Mouse (Mus musculus) heart, postnatal 4 days (tissue): ENCODE results near the gene Zbed5. TPM values are rescaled to one million over a fixed set of nuclear protein-coding genes. Genes with fewer than 3 reads are reported as not detected.

Experiments
- total RNA-seq, 2 experiments: library from RNA; stranded (reverse); gene quantifications; 2 replicates each; pipeline ENCODE4 v1.2.3; 2021

The Zbed5 gene
- total RNA-seq, 2 experiments from 2014 or later, result 1.2 to 1.3 TPM

Other genes with a start within 250 kb of the Zbed5 start
- gene Zfp11, start 225.6 kb upstream of the Zbed5 start, total RNA-seq, result 1 to 10 TPM; 4.5 to 4.6 TPM
- gene Sept14, start 187.2 kb upstream of the Zbed5 start, total RNA-seq, result not detected
- gene Mrps17, start 180.2 kb upstream of the Zbed5 start, total RNA-seq, result 10 to 100 TPM; 77.2 to 87.1 TPM
- 100 to 1,000 TPM; 478 to 526 TPM for gene Nipsnap2, start 170.7 kb upstream of the Zbed5 start, total RNA-seq
- 10 to 100 TPM; 13.0 to 14.7 TPM for gene Psph, start 108.3 kb upstream of the Zbed5 start, total RNA-seq
- 10 to 100 TPM; 13.0 to 13.7 TPM for gene Sumf2, start 48.7 kb upstream of the Zbed5 start, total RNA-seq
- gene Chchd2, start 8.3 kb upstream of the Zbed5 start, total RNA-seq, result 100 to 1,000 TPM; 757 to 792 TPM
- gene Phkg1, start 2.8 kb downstream of the Zbed5 start, total RNA-seq, result 1 to 10 TPM; 2.8 to 3.1 TPM
- gene Nupr1l, start 12.8 kb downstream of the Zbed5 start, total RNA-seq, result 1 to 10 TPM in 1 of 2 experiments, not detected in 1; 1.9 TPM
- gene Vkorc1l1, start 46.2 kb downstream of the Zbed5 start, total RNA-seq, result 10 to 100 TPM; 22.6 TPM
- 10 to 100 TPM; 26.6 to 26.8 TPM for gene Gusb, start 107.3 kb downstream of the Zbed5 start, total RNA-seq
- gene Asl, start 133.5 kb downstream of the Zbed5 start, total RNA-seq, result 10 to 100 TPM; 15.1 to 17.6 TPM
- gene Crcp, start 133.6 kb downstream of the Zbed5 start, total RNA-seq, result 10 to 100 TPM; 14.8 to 15.7 TPM
- 10 to 100 TPM; 15.7 to 16.9 TPM for gene Tpst1, start 177.6 kb downstream of the Zbed5 start, total RNA-seq
- gene Kctd7, start 249.1 kb downstream of the Zbed5 start, total RNA-seq, result 1 to 10 TPM; 4.4 to 4.6 TPM